Mouse (Mus musculus): ENCODE data around the gene Olig3. TPM values are rescaled to one million over a fixed set of nuclear protein-coding genes. Genes with fewer than 3 reads are reported as not detected.
"Not testable (repeated sequence)": the region's sequence is repeated elsewhere in the genome, so short reads cannot be mapped to it uniquely, and the experiment has no call there.

Gene Olig3
- polyA plus RNA-seq, 1 experiment from 2014 or later = not detected

DNA sequence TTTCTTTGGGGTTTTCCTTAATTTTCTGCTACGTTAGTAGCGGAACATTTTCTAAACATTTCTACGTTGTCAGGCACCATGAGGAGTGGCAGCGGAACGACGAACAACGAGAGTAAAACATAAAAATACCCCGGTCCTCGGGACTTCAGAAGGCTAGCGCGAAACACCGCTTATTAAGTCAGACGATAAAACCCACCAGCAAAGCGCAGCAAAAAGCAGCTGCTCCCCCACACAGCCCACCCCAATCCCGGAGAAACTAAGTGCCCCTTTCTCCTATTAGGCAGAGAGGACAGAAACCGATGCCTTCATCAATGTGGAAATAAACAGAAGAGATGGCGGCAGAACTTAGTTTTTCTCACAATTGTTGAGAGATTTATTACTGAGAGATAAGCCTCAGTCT is 6.5 kb downstream of the Olig3 start:
- Histone ChIP-seq H3K36me3 (replicated peaks) (no peaks in the 10 kb centered on the region), H3K4me3 (replicated peaks) (no peak overlapping the region), H3K4me2 (no peak overlapping the region; the same call in 1 of the 2 replicates), H3K9me3 (replicated peaks) (no peaks in the 10 kb centered on the region), H3K27me3 (peaks cover 70% of the 10 kb centered on the region), H3K4me1 (replicated peaks) (no peaks in the 10 kb centered on the region), H3K9ac (no peak overlapping the region), H3K27ac (replicated peaks) (no peak overlapping the region)
- no peak for ATAC-seq (ENCODE audit: insufficient read depth)
- WGBS (ENCODE audit: insufficient replicate concordance) = 3% methylated on average over 17 of the region's 17 CpGs

DNA sequence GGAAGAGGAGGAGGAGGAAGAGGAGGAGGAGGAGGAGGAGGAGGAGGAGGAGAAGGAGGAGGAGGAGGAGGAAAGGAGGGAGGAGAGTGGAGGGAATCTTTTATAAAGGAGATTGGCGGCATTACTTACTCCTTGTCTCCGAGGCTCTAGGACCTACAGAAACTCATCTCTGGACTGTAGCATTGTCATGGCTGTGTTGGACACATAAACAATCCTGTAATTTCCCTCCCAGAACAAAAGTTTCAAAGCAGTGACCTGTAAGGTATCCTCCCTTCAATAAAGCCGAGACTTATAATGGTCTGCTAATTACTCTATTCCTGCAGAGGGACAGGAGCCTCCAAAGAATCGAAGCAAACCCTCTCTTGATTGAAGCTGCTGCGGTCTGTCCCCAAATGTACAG is 7.0 kb downstream of the Olig3 start:
- Histone ChIP-seq H3K27ac (replicated peaks) (no peak overlapping the region), H3K4me1 (replicated peaks) (no peaks in the 10 kb centered on the region), H3K9me3 (replicated peaks) (no peaks in the 10 kb centered on the region), H3K9ac (no peak overlapping the region), H3K4me2 (no peak overlapping the region), H3K4me3 (replicated peaks) (no peak overlapping the region), H3K27me3 (peaks cover 65% of the 10 kb centered on the region), H3K36me3 (replicated peaks) (no peaks in the 10 kb centered on the region)
- no peak for ATAC-seq (ENCODE audit: insufficient read depth)
- 7% methylated on average over 5 of the region's 5 CpGs for WGBS (ENCODE audit: insufficient replicate concordance)

DNA sequence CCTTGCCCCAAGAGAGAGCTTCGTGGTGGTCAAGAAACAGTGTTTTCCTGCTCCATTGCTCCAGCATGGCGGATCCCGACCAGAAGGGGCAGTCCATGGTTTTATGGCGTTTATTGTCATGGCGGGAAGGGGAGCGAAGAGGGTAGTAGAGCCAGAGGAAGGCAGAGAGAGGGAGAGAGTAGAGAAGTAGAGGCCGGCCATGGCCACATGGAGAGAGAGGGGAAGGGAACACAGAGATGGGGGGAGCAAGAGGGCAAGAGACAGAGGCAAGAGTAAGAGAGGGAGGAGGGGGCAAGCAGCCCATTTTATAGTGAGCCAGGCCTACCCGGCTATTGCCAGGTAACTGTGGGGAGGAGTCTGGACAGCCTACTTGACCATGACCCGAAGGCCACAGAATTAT is 12.8 kb downstream of the Olig3 start:
- Histone ChIP-seq H3K36me3 (replicated peaks) (no peaks in the 10 kb centered on the region), H3K4me2 (no peak overlapping the region), H3K9ac (no peak overlapping the region), H3K4me3 (replicated peaks) (no peak overlapping the region), H3K4me1 (replicated peaks) (no peaks in the 10 kb centered on the region), H3K27me3 (peaks cover 12% of the 10 kb centered on the region), H3K9me3 (replicated peaks) (no peaks in the 10 kb centered on the region), H3K27ac (replicated peaks) (no peak overlapping the region)
- ATAC-seq (ENCODE audit: insufficient read depth) = no peak
- 71% methylated on average over 9 of the region's 9 CpGs for WGBS (ENCODE audit: insufficient replicate concordance)

DNA sequence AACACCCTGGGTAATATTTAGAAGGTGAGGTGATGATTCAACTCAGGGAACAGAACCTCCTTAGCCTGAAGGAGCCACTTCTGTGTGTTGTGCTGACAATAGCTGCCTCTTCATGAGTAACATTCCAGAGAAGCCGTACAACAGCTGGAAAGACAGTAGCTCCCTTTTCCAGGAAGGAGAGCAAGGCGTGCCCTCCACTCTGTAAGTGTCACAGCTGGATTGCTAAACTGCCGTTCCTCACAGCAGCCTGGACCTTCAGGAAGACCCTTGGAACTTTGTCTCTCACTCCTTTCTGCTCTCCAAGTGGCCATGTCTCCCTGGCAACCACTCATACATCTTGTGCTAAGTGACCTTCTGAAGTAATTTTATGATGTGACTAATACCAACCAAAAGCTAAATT is 13.8 kb downstream of the Olig3 start:
- Histone ChIP-seq H3K27me3 (peaks cover 2% of the 10 kb centered on the region; the same call in 1 of the 2 replicates), H3K4me2 (no peak overlapping the region), H3K9me3 (replicated peaks) (no peaks in the 10 kb centered on the region), H3K27ac (replicated peaks) (no peak overlapping the region), H3K36me3 (replicated peaks) (no peaks in the 10 kb centered on the region), H3K4me3 (replicated peaks) (no peak overlapping the region), H3K4me1 (replicated peaks) (no peaks in the 10 kb centered on the region), H3K9ac (no peak overlapping the region)
- ATAC-seq (ENCODE audit: insufficient read depth) = no peak
- 58% methylated on average over 3 of the region's 3 CpGs for WGBS (ENCODE audit: insufficient replicate concordance)

DNA sequence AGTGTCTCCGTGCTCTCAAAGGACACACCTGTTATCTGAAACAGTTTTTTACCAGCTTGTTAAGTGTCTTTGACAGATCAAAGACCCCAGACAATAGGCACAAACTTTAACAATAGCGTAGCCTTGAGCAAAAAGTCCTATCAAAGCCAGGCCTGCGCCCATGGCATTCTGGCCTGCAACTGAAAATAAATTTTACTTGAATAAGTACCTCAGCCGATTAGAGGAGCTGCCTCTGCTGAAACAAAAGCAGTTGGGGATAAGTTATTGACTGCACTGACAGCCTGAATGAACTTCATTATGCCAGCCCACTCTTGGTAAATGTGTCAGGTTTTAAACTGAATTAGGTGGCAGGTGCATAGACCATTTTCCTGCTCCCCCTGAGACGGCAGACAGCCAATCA is 15.9 kb downstream of the Olig3 start:
- WGBS (ENCODE audit: insufficient replicate concordance) = 63% methylated on average over 5 of the region's 5 CpGs
- no peak overlapping the region for H3K27ac ChIP-seq (replicated peaks)
- no peaks in the 10 kb centered on the region for H3K9me3 ChIP-seq (replicated peaks)
- H3K4me3 ChIP-seq (replicated peaks) = no peak overlapping the region
- no peaks in the 10 kb centered on the region for H3K27me3 ChIP-seq
- no peak overlapping the region for H3K9ac ChIP-seq
- no peaks in the 10 kb centered on the region for H3K4me1 ChIP-seq (replicated peaks)
- ATAC-seq (ENCODE audit: insufficient read depth) = no peak
- no peak overlapping the region for H3K4me2 ChIP-seq
- no peaks in the 10 kb centered on the region for H3K36me3 ChIP-seq (replicated peaks)

DNA sequence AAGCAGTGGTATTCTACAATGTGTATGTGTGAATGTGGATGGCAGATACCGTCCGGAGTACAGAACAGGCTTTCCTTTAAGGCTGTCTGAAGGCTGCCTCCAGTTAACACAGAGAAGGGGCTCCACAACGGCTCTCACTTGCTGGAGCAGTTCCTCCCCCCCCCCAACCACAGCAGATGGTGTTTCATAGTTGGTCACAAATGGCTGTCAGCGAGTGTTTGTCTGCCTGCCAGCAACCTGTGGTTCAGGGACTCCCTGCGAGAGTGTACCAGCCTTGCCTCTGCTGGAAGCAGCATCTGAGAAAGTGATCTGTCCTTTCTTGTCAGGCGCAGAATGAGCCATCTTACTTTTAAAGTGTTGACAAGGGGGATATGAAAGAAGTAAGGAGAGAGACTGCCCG is 17.5 kb downstream of the Olig3 start:
- Histone ChIP-seq H3K4me2 (no peak overlapping the region), H3K4me3 (replicated peaks) (no peak overlapping the region), H3K4me1 (replicated peaks) (no peaks in the 10 kb centered on the region), H3K27ac (replicated peaks) (no peak overlapping the region), H3K9me3 (replicated peaks) (no peaks in the 10 kb centered on the region), H3K9ac (no peak overlapping the region), H3K36me3 (replicated peaks) (no peaks in the 10 kb centered on the region), H3K27me3 (no peaks in the 10 kb centered on the region)
- 50% methylated on average over 7 of the region's 7 CpGs for WGBS (ENCODE audit: insufficient replicate concordance)
- ATAC-seq (ENCODE audit: insufficient read depth) = no peak

DNA sequence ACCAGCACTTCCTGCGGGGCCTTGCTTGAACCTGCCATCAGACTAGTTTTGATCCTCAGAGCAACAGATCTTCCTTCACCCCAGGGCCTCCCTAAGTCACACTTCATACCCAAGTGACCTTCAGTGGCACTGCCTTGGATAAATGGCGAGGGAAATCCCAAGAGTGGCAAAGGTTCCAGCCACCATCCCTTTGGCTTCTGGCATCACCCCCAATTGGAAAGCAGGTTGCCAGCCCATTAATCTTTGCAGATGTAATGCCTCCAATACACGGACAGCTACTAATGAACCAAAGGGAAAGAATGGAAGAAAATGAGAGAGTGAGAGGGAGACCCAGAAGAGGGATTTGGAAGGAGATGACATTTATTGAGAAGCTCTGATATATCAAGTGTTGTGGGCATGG is 18.0 kb downstream of the Olig3 start:
- 55% methylated on average over 3 of the region's 3 CpGs for WGBS (ENCODE audit: insufficient replicate concordance)
- Histone ChIP-seq H3K36me3 (replicated peaks) (no peaks in the 10 kb centered on the region), H3K4me1 (replicated peaks) (no peaks in the 10 kb centered on the region), H3K27me3 (no peaks in the 10 kb centered on the region), H3K9me3 (replicated peaks) (no peaks in the 10 kb centered on the region), H3K9ac (no peak overlapping the region), H3K4me2 (no peak overlapping the region), H3K4me3 (replicated peaks) (no peak overlapping the region), H3K27ac (replicated peaks) (no peak overlapping the region)
- no peak for ATAC-seq (ENCODE audit: insufficient read depth)

DNA sequence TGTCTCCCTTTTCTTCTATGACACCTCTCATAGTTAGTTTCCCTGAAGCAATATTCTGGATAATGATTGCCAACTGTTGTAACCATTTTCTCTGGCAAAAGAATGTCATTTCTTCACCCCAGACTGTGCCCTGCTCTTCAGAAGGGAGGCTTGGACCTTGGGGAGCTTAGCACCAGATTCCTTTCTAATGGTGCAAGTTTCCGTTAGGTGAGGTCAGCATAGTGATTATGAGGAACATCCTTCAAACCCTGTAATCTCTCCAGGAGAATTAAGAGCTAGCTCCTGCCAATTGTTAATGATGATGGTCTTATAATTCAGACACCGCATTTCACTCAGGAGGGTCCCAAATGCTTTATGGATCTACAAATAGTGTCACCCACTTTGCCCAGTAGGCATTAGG is 19.5 kb downstream of the Olig3 start:
- H3K9me3 ChIP-seq (replicated peaks) = no peaks in the 10 kb centered on the region
- ATAC-seq (ENCODE audit: insufficient read depth) = no peak
- H3K36me3 ChIP-seq (replicated peaks) = no peaks in the 10 kb centered on the region
- no peak overlapping the region for H3K4me3 ChIP-seq (replicated peaks)
- no peak overlapping the region for H3K4me2 ChIP-seq
- H3K27me3 ChIP-seq = no peaks in the 10 kb centered on the region
- WGBS (ENCODE audit: insufficient replicate concordance) = 81% methylated on average over 2 of the region's 2 CpGs
- H3K4me1 ChIP-seq (replicated peaks) = no peaks in the 10 kb centered on the region
- H3K9ac ChIP-seq = no peak overlapping the region
- no peak overlapping the region for H3K27ac ChIP-seq (replicated peaks)

DNA sequence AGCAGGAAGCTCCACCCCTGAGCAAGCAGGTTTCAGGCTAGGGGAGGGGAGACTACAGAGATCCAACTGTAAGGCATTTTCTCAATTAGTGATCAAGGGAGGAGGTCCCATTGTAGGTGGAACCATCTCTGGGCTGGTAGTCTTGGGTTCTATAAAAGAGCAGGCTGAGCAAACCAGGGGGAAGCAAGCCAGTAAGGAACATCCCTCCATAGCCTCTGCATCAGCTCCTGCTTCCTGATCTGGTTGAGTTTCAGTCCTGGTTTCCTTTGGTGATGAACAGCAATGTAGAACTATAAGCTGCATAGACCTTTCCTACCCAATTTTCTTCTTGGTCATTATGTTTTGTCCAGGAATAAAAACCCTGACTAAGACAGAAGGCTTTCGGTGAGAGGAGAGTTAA is 24.6 kb downstream of the Olig3 start:
- H3K9me3 ChIP-seq (replicated peaks); ATAC-seq (ENCODE audit: insufficient read depth); H3K4me2 ChIP-seq; H3K27me3 ChIP-seq; H3K36me3 ChIP-seq (replicated peaks); H3K4me3 ChIP-seq (replicated peaks); H3K9ac ChIP-seq; H3K4me1 ChIP-seq (replicated peaks); H3K27ac ChIP-seq (replicated peaks): not testable (repeated sequence)
- 67% methylated on average over 1 of the region's 1 CpGs for WGBS (ENCODE audit: insufficient replicate concordance)

DNA sequence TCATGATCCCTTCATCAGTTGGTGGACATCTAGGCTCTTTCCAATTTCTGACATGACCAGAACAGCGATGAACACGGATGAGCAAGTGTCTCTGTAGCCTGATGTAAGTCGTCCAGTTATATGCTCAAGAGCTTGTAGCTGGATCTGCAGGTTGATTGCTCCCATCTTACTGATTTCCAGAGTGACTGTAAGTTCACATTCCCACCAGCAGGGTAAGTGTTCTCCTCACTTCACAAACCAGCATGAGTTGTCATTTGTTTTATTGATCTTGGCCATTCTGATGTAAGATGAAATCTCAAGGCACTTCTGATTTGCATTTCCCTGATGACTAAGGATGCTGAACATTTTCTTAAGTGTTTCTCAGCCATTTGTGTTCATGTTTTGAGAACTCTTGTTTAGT is 27.8 kb downstream of the Olig3 start:
- WGBS (ENCODE audit: insufficient replicate concordance) = 67% methylated on average over 3 of the region's 3 CpGs
- Histone ChIP-seq H3K9me3 (replicated peaks) (no peaks in the 10 kb centered on the region), H3K27ac (replicated peaks) (no peak overlapping the region), H3K4me3 (replicated peaks) (no peak overlapping the region), H3K36me3 (replicated peaks) (no peaks in the 10 kb centered on the region), H3K27me3 (no peaks in the 10 kb centered on the region), H3K4me2 (no peak overlapping the region), H3K9ac (no peak overlapping the region), H3K4me1 (replicated peaks) (no peaks in the 10 kb centered on the region)
- no peak for ATAC-seq (ENCODE audit: insufficient read depth)

DNA sequence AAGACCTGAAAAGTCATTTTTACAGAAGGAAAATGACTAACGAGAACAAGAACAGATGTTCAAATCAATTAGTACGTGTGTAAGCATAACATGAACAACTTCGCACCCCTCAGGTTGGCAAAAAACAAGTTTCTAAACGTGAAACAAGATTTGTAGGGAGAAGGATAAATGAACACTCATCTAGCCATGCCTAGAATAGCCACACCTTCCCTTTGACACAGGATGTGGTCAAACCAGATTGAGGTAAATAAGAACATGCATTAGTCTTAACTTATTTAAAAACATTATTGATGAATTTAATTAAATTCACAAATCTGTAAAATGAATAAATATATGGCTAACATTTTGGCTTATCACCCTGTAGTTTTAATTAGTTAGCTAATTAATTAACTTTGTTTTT is 35.5 kb downstream of the Olig3 start:
- Histone ChIP-seq H3K27ac (replicated peaks) (no peak overlapping the region), H3K9me3 (replicated peaks) (no peaks in the 10 kb centered on the region), H3K4me3 (replicated peaks) (no peak overlapping the region), H3K4me2 (no peak overlapping the region), H3K27me3 (no peaks in the 10 kb centered on the region), H3K4me1 (replicated peaks) (no peaks in the 10 kb centered on the region), H3K36me3 (replicated peaks) (no peaks in the 10 kb centered on the region), H3K9ac (no peak overlapping the region)
- 67% methylated on average over 4 of the region's 4 CpGs for WGBS (ENCODE audit: insufficient replicate concordance)
- ATAC-seq (ENCODE audit: insufficient read depth) = no peak

DNA sequence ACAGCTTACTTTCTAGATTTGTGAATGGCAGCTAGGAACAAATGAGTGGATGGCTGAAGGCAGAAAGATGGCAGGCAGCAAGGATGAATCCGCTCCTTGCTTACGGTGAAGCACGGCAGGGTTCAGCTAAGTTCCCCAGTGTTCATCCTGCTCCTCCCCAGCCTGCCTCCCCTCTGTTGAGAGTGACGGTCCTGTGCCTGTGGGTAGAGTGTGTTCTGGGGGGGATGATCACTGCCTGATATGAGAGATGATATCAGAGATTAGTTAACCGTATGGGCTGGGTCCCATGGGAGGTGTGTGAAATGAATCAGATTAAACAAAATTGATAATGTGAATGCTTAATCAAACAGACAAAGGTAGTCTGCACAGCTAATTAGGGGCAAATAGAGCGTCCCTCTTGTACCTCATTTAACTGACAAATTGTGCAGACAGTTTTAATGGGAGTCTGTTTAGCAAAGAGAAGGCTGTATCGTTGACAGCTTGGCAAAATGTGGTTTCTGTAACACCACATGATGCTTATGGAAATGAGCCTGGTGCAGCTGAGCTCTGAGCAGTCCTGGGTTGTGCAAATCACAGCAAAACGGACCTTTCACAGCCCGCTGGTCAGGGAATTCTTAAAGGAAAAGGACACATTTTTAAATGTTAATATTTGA is 40.3 kb downstream of the Olig3 start:
- no peaks in the 10 kb centered on the region for H3K27me3 ChIP-seq
- WGBS (ENCODE audit: insufficient replicate concordance) = 49% methylated on average over 9 of the region's 9 CpGs
- H3K36me3 ChIP-seq (replicated peaks) = no peaks in the 10 kb centered on the region
- ATAC-seq (ENCODE audit: insufficient read depth) = no peak
- no peaks in the 10 kb centered on the region for H3K9me3 ChIP-seq (replicated peaks)
- H3K4me3 ChIP-seq (replicated peaks) = no peak overlapping the region
- H3K27ac ChIP-seq (replicated peaks) = no peak overlapping the region
- no peak overlapping the region for H3K9ac ChIP-seq
- H3K4me2 ChIP-seq = no peak overlapping the region
- H3K4me1 ChIP-seq (replicated peaks) = peaks cover 8% of the 10 kb centered on the region

Measured in liver, embryonic 15.5 days (tissue).